Mouse (Mus musculus) central nervous system, embryonic 11.5 days (tissue): ENCODE results near the gene Gm32742. TPM values are rescaled to one million over a fixed set of nuclear protein-coding genes. Genes with fewer than 3 reads are reported as not detected.

Experiments
- polyA plus RNA-seq: library from polyadenylated mRNA; depleted of rRNA; stranded (reverse); fragments of >200 nt; gene quantifications from 2 replicates; pipeline ENCODE4 v1.2.3, GENCODE M21; 2012; rRNA removed

The Gm32742 gene
- polyA plus RNA-seq: 0.02 and 0.04 TPM in 2 replicates

DNA sequence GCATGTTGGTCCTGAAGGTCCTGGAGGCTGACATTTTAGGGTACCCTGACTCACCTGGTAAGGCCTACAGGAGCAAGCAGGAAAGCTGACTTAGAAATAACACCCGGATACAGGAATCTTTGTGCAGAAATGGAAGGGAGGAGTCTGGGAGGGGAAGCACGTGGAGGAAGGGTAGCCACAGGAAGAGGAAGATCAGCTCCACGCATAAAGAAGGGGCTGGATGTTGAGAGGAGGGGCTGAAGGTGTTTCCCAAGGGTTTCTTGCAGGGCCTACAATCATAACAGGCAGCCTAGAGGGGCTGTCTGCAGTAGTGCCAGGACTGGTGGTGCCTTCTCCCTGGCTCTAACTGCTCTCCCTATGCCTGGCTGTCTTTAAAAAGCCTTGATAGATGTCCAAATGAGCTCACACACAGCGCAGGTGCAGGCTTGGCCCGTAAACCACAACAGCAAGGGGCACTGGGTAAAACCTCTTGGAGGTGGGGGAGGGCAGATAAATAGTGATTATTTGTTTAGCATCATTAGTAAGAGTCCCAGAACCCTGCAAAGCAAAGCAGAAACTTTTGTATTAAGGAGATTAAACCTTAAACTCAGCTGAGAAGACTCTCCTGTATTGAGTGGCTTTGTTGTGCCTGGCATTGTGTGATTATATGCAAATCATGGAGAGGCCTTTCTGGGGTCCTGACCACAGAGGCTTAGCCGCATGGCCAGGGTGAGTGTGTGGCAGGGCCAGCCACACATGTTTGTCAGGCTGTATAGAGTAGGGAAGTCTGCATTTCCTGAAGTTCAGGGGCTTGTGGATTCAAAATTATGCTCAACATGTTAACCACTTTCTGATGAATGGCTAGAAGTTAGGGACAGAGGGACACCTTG lies at the start of gene Gm32742:
Gene Gm32742, minus strand, starts transcription at position 206 of the 869 bp plus-strand sequence.

DNA sequence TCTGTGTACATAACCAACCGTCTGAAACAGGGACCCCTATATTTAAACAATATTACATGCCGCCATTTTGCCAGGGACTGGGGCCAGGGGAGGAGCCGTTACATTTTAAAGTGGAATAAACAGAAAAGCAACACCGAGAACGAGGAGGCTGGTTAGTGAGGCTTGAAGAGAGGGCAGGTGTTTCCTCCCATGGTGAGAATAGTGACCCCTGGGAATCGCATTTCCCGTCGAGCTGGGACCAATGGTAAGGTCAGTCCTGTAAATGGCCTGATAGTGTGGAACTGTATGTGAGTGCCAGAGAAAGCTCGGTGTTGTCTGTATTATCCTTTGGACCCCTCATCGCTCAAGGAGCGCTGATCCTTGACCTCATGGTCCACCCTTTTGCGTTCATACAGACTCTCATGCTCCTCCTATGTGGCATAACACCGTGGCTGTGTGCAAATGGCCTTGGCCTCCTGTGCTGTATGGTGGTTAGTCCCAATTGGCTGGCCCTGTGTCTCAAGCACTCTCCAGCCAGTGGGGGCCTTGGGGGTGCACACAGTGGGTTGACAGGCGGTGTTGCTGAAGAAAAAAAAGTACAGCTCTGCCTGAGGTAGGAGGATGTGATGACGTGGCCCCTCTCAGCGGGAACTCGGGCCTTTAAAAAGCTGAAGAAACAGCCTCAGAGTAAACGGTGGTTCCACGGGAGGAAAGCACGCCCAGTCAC lies 47.9 kb upstream of the Gm32742 start, which contains the start of gene Pou2af1:
Gene Pou2af1, plus strand, starts transcription at position 686 of the 706 bp plus-strand sequence.

DNA sequence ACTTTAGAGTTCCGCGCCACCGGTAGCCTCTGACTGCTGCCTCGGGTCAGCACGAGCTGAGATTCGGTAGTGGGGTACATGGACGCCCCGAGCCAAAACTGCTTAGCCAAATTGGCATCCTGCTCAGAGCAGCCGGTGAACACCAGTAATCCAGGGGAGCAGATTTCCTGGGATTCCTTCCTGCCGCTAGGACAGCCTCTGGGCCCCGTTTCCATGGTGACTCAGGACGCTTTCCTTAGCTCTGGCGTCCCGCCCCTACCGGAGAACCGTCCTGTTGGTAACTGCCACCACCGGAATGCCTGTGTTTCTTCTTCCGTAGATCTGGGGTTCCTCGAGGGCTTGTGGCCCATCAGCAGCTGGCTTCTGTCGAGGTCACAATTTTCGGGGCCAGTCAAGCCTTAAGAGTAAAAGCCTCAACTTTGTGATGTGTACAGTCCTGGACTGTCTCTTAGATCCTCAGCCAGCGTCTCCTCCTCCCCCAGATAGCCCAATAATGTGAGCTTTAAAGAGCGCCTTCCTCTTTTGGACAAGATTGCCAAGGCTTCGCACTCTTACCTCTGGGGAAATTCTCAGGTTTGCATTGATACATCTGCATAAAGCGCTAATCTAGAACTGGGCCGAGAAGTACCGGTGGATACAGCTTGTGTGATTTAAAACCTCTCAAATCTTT lies 63.4 kb downstream of the Gm32742 start, which contains the start of gene 4833427G06Rik:
Gene 4833427G06Rik, minus strand, starts transcription at position 323 of the 670 bp plus-strand sequence.

Other genes starting within 250 kb of the Gm32742 start
- gene Sik2, start 156.4 kb downstream of the Gm32742 start, polyA plus RNA-seq: 10.7 and 12.6 TPM in 2 replicates
- not detected in 2 replicates for gene Btg4, start 104.6 kb downstream of the Gm32742 start, polyA plus RNA-seq
- 1.4 and 1.8 TPM in 2 replicates for gene Layn, start 88.4 kb downstream of the Gm32742 start, polyA plus RNA-seq
- 0.08 and 0.12 TPM in 2 replicates for gene 4833427G06Rik, start 63.4 kb downstream of the Gm32742 start, polyA plus RNA-seq
- gene Pou2af1, start 48.2 kb upstream of the Gm32742 start, polyA plus RNA-seq: 0.01 and 0.09 TPM in 2 replicates
- gene Colca2, start 113.1 kb upstream of the Gm32742 start, polyA plus RNA-seq: 1.0 and 2.2 TPM in 2 replicates
- gene 1810046K07Rik, start 163.4 kb upstream of the Gm32742 start, polyA plus RNA-seq: not detected in 2 replicates